Mouse (Mus musculus): ENCODE results near the gene Nsd2. TPM values are rescaled to one million over a fixed set of nuclear protein-coding genes. Genes with fewer than 3 reads are reported as not detected.

Nsd2 gene
- polyA plus RNA-seq, 1 experiment: 11.3 TPM

DNA sequence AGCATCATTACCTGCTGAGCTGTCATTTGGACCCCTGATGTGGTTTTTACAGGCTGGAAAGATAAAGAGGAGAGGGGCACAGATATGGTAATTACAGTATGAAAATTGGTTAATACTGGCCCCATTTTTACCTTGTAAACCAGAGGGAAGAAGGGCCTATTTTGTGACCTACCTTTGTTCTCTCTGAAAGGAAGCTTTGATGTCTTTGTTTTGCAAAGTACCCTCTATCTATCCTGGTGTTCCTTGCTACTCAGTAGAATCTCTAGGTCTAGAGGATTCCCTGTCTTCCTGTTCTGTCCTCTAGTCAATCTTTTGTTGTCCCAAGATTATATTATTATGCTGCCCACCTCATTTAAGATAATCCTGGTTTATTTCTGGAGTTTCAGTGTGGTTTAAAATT lies 5.5 kb downstream of the Nsd2 start:
- no peak for TF ChIP-seq GATA1 (IDR thresholded peaks at IDR 0.05; ENCODE audit: low read length)

DNA sequence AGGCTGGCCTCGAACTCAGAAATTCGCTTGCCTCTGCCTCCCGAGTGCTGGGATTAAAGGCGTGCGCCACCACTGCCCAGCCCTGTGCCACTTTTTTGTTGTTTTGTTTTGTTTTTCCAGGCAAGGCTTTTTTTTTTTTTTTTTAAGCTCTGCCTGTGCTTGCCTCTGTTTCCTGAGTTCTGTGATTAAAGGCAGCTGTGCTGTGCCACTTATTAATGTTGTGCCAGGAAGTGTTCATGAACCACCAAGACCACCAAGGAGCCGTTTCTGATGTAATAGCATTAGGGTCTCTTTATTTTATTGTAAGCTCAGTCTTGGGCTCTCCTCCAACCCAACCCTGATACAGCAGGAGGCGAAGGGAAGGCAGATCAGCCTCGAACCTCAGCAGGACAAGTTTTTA lies 7.6 kb downstream of the Nsd2 start:
- no peak for TF ChIP-seq GATA1 (IDR thresholded peaks at IDR 0.05; ENCODE audit: low read length)

DNA sequence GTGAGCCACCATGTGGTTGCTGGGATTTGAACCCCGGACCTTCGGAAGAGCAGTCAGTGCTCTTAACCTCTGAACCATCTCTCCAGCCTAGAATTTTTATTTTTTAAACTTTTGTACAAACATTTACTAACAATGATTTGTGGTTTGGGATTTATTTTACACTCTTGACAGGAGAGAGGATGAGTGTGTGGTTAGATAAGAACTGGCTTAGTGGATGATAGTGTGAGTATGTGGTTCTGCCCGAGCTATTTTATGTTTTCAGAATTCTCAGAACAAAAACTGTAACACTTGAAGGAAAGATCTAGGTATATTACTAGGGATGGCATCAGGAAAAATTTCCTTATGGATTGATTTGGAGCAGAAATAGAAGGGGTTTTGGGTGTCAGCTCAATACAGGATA lies 9.4 kb downstream of the Nsd2 start:
- no peak for TF ChIP-seq GATA1 (IDR thresholded peaks at IDR 0.05; ENCODE audit: low read length)

DNA sequence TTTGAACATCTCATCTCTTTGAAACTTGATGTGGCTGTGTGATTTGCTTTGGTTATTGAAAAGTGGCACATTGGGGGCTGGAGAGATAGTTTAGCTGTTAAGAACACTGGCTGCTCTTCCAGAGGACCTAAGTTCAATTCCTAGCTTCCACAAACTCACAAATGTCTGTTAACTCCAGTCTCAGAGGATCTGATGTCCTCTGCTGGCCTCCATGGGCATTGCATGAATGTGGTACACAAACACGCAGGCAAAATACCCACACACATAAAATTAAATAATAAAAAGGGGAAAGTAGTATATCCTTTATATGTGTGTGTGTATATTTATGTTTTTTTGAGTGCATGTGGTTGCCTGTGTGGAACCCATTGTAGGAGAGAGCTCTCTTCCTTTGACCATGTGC lies 10.3 kb downstream of the Nsd2 start:
- no peak for TF ChIP-seq GATA1 (IDR thresholded peaks at IDR 0.05; ENCODE audit: low read length)

DNA sequence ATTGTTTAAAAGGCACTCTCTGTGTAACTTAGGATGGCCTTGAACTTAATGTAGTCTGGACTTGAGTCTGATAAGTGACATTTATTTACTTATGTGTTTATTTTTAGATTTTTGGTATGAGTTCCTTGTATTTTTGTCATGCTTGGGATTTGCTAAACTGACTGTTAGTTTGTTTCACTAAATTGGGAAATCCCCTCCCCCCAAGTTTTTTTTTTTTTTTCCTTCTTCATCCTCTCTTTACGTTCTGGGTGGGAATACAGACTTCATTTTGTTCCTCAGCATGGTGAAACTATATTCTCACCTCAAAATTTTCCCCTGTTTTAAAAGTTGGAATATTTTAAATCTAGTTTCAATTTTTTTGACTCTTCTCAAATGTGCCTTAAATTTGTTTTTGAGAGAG lies 20.8 kb downstream of the Nsd2 start:
- no peak for TF ChIP-seq GATA1 (IDR thresholded peaks at IDR 0.05; ENCODE audit: low read length)

DNA sequence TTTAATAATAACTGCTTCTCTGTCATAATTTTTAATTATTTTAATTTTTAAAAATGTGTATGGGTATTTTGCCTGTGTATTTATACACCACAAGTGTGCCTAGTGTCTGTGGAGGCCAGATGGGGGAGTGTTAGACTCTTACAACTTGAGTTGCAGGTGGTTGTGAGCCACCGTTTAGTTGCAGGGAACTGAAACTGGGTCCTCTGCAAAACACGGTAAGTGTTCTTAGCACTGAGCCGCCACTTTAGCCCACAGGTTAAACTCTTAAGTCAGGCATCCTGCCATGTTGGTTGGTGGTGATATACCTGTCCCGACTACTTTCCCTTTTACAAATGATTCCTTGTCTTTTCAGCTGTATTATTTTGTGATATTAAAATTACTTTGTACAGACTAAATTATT lies 22.0 kb downstream of the Nsd2 start:
- no peak for TF ChIP-seq GATA1 (IDR thresholded peaks at IDR 0.05; ENCODE audit: low read length)

DNA sequence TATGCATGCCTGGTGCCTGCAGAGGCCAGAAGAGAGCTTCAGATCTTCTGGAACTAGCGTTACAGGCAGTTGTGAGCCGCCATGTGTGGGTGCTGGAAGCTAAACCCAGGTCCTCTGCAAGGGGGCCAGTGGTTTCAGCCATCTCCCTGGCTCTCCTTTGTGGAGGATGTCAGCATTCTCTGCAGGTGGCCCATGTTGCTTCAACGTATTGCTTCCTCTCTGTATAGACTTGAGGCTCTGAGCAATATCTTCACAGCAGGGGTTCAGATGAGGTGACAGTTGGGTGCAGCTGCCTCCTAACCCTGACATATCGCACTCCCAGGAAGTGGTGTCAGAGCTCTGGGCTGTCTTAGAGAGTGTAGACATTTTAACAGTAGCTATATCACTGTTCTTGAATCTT lies 30.9 kb downstream of the Nsd2 start:
- no peak for TF ChIP-seq GATA1 (IDR thresholded peaks at IDR 0.05; ENCODE audit: low read length)

DNA sequence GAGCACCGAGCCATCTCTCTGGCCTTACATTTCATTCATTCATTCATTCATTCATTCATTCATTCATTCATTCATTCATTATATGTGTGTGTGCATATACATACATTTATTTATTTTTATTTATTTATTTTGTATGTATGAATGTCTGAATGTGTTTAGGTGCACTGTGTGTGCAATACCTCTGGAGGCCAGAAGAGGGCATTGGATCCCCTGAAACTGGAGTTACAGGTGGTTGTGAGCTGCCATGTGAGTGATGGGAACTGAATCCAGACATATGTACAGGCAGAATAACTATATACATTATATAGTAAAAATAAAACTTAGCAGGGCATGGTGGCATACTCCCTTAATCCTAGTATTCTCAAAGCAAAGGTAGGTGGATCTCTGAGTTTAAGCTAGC lies 32.6 kb downstream of the Nsd2 start:
- no peak for TF ChIP-seq GATA1 (IDR thresholded peaks at IDR 0.05; ENCODE audit: low read length)

DNA sequence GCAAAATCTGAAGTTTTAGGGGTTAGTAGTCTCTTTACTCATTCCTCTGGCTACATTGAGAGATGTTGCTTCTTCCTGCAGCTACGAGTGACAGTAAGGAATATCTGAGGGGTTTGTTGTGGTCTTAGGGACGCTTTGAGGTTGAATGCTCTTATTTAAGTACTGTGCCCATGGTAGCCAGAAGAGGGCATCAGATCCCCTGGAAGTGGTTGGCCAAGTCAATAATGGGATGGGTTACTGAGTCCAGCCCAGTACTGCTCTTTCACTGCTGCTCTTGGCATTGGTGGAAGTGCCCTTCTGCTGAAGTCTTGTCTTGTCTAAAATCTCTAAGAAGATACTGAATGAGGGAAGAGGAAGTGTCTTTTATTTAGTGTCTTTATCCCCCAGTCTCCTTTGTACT lies 33.5 kb downstream of the Nsd2 start:
- no peak for TF ChIP-seq GATA1 (IDR thresholded peaks at IDR 0.05; ENCODE audit: low read length)

GRCm38 (mm10) chr5:33857693-33858092 lies 37.2 kb downstream of the Nsd2 start:
- no peak for TF ChIP-seq GATA1 (IDR thresholded peaks at IDR 0.05; ENCODE audit: low read length)

DNA sequence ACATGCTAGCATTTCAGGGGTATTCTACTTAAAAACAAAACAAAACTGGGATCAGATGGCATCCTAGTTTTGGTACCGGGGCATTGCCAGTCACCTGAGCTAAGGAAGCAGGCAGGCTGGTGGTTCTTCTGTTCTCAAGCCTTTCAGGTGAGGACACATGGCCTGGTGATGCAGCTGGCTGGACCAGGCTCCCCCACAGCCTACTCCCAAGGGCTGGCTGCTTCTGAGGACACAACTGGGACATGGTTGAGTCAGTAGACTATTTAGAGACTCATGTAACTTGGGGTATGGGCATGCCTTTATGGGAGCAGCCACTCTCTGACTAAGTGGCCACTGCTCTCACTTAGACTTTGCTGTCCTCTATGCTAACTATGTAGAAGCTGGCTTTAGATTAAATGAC lies 54.9 kb downstream of the Nsd2 start:
- TF ChIP-seq GATA1 (IDR thresholded peaks at IDR 0.05; ENCODE audit: low read length): no peak

DNA sequence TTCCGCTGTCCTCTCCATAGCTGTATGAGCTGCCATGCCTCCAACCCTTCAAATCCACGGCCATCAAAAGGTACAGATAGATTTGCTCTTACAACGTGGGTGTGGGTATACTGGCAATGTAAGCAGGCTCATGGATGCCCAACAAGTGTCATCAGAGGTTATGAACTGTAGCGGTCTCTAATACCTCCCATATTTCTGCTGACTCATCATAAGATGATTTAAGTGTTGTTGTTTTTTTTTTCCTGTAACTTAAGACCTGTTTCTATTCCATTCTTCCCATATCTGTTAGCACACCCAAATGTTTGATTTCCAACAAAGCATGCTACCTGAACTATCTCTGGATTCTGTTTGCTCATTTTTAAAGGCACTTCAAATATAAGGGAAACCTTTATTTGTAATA lies 60.6 kb downstream of the Nsd2 start:
- TF ChIP-seq GATA1 (IDR thresholded peaks at IDR 0.05; ENCODE audit: low read length): no peak

GRCm38 (mm10) chr5:33893406-33893805 lies 72.9 kb downstream of the Nsd2 start:
- TF ChIP-seq GATA1 (IDR thresholded peaks at IDR 0.05; ENCODE audit: low read length): no peak

DNA sequence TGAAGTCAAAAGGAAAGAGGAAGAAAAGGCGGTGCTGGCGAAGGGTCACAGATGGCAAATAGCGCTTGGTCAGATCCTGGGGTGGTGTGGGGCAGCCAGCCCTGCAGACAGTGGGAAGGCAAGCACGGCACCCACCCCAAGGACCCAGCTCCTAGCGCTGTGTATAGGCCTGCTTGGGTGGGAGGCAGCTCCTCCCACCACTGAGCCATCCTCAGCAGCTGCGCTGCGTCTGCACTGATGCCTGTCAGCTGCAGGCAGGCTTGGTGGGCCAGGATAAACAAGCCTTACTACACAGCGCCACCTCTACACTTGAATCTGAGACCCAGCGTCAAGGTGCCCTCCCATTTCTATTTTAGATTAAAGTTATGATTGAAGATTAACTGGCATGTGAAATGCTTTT lies 74.6 kb downstream of the Nsd2 start:
- no peak for TF ChIP-seq GATA1 (IDR thresholded peaks at IDR 0.05; ENCODE audit: low read length)

DNA sequence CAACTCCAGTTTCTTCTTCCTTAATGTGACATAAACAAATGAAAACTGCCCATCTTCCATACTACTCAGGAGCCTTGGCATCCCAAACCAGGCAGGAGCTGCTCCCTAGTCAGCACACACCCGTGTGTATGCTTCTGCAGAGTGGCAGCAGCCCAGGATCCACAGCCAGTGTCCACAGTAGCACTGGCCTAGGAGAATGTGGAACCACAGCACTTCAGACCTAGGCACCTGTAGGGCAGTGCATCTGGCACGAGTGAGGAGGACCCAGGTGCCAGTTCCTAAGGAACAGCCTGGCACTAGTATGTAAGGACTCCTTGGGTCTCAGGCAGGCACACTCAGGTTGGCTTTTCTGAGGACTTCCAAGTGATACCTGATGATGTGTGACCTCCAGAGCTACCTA lies 76.6 kb downstream of the Nsd2 start:
- no peak for TF ChIP-seq GATA1 (IDR thresholded peaks at IDR 0.05; ENCODE audit: low read length)

- no peak for TF ChIP-seq GATA1 (IDR thresholded peaks at IDR 0.05; ENCODE audit: low read length)
Measured at GRCm38 (mm10) chr5:33898671-33899070, 78.1 kb downstream of the Nsd2 start.

- no peak for TF ChIP-seq GATA1 (IDR thresholded peaks at IDR 0.05; ENCODE audit: low read length)
Measured at GRCm38 (mm10) chr5:33899245-33899644, 78.7 kb downstream of the Nsd2 start.

- TF ChIP-seq GATA1 (IDR thresholded peaks at IDR 0.05; ENCODE audit: low read length): no peak
Measured at GRCm38 (mm10) chr5:33900101-33900500, 79.6 kb downstream of the Nsd2 start.
